Mouse (Mus musculus): Measurements from ENCODE around the gene Chd3.

GRCm38 (mm10) chr11:69298231-69298630 is 71.0 kb downstream of the Chd3 start:
- TF ChIP-seq CTCF (IDR thresholded peaks at IDR 0.05; ENCODE audit: borderline replicate concordance, insufficient read depth, low read length) = no peak
- no peak for TF ChIP-seq POLR2A (IDR thresholded peaks at IDR 0.05; ENCODE audit: low read depth, low read length)

Data from embryonic fibroblast, embryonic 13.5 days (primary cell).